Mouse (Mus musculus): ENCODE results near the gene Gtpbp10.

Gtpbp10 gene

GRCm38 (mm10) chr5:5496393-5496792, 62.9 kb downstream of the Gtpbp10 start:
- DNase-seq (ENCODE audit: low spot score) = no peak

GRCm38 (mm10) chr5:5495042-5495441, 64.3 kb downstream of the Gtpbp10 start:
- DNase-seq (ENCODE audit: low spot score) = no peak

GRCm38 (mm10) chr5:5494269-5495005, 64.9 kb downstream of the Gtpbp10 start:
- no peak for DNase-seq (ENCODE audit: low spot score)

GRCm38 (mm10) chr5:5492163-5492562, 67.2 kb downstream of the Gtpbp10 start:
- DNase-seq (ENCODE audit: low spot score) = no peak

All from testis, postnatal 14 days (tissue).